In the genomic region with DNA sequence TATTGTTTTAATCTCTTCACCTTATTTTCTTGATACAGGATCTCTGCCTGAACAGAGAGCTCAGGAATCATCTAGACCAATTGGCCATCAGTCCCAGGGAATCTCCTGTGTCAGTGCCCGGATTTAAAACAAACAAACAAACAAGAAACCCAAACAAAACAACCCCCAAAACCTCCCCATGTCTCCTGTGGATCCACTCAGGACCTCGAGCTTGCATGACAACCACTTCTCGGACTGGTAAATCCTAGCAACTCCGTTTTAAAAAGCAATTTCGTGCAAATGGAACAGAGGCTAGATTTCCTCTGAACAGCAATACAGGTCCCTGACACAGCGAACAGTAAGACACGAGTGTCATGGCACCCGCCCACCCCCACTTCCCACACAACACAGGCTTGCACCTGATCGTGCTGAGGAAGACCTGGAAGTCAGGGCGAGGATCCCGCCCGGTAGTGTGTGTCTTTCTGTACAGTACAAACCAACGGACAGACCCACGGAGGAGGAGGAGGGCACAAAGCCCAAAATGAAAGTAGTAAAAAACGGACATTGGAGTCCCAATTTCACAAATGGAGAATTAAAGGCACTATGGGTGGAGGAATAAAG, we compare ENCODE assay signal across 9 mouse cellular contexts. TPM values are rescaled to one million over a fixed set of nuclear protein-coding genes. Genes with fewer than 3 reads are reported as not detected.
A peak's percentile ranks its signal among the peaks of the same experiment; 100 is the strongest.
DNase-seq lines count a peak whose midpoint lies in the region; ATAC-seq and TF ChIP-seq lines count a peak whose summit lies in the region.
"Had no signal": no experiment of that assay in that cellular context is flagged by ENCODE, and none has a peak within 500 bp of the region (broad histone marks: within the 10 kb centered on the region; RNA-seq: fewer than 3 reads in every experiment).

No protein-coding gene starts in this region.

- H3K4me2 ChIP-seq in heart, embryonic 16.5 days (ENCODE audit: low read depth, low read length): peak overlapping the region; percentile 99
- peak overlapping the region; percentile 100 for H3K4me2 ChIP-seq in limb, embryonic 14.5 days (replicated peaks; ENCODE audit: low read depth, low read length, severe bottlenecking)
- peak overlapping the region; percentile 88 for H3K4me2 ChIP-seq in neural tube, embryonic 15.5 days

- peak overlapping the region; percentile 65 for H3K4me3 ChIP-seq in G1E (ENCODE audit: low read depth, low read length)
- peak overlapping the region; percentile 67 for H3K4me3 ChIP-seq in heart, embryonic 16.5 days (ENCODE audit: low read length)
- peak overlapping the region; percentile 54 for H3K4me3 ChIP-seq in limb, embryonic 14.5 days (replicated peaks; ENCODE audit: low read length)
- peak overlapping the region; percentile 37 for H3K4me3 ChIP-seq in neural tube, embryonic 15.5 days (replicated peaks)

- H3K27me3 ChIP-seq in G1E (ENCODE audit: insufficient read depth, low read length): peaks cover 33% of the 10 kb centered on the region
- peaks cover 37% of the 10 kb centered on the region for H3K27me3 ChIP-seq in heart, embryonic 16.5 days (ENCODE audit: control insufficient read depth, insufficient read depth, low read length)
- peaks cover 30% of the 10 kb centered on the region for H3K27me3 ChIP-seq in limb, embryonic 14.5 days (ENCODE audit: control insufficient read depth, insufficient read depth, low read length)
- peaks cover 51% of the 10 kb centered on the region for H3K27me3 ChIP-seq in neural tube, embryonic 15.5 days (replicated peaks)

- no peak for TF ChIP-seq CTCF in G1E (IDR thresholded peaks at IDR 0.05; ENCODE audit: low read depth, low read length)

- WGBS in heart, embryonic 16.5 days: 1% methylated on average over 15 of the region's 15 CpGs
- 2% methylated on average over 15 of the region's 15 CpGs for WGBS in limb, embryonic 14.5 days
- 3% methylated on average over 15 of the region's 15 CpGs for WGBS in neural tube, embryonic 15.5 days

- peak overlapping the region; percentile 72 for H3K9ac ChIP-seq in heart, embryonic 16.5 days (ENCODE audit: low read length)
- peak overlapping the region; percentile 57 for H3K9ac ChIP-seq in limb, embryonic 14.5 days (ENCODE audit: low read depth, low read length, severe bottlenecking)
- peak overlapping the region; percentile 41; the same call in 1 of the 2 replicates for H3K9ac ChIP-seq in neural tube, embryonic 15.5 days (replicated peaks)

- DNase-seq in adrenal gland, adult 2 months: peak; percentile 33
- no peak for DNase-seq in adrenal gland, adult 18-20 months (ENCODE audit: low spot score in 2 of 2)
- DNase-seq in G1E (ENCODE audit: low spot score): peak; percentile 35
- DNase-seq in limb, embryonic 14.5 days (ENCODE audit: low spot score): no peak
- no peak for DNase-seq in left cerebral cortex, postnatal 25 days (ENCODE audit: low spot score in 2 of 2)
- DNase-seq in cerebellum, postnatal 4 days (ENCODE audit: low spot score in 2 of 2): no peak

- intact Hi-C loops in left cerebral cortex, postnatal 25 days (cut with DNase I): no loop called here

- H3K36me3 ChIP-seq in G1E (replicated peaks): no peaks in the 10 kb centered on the region
- H3K36me3 ChIP-seq in heart, embryonic 16.5 days (ENCODE audit: control insufficient read depth, insufficient read depth): no peaks in the 10 kb centered on the region
- H3K36me3 ChIP-seq in limb, embryonic 14.5 days (ENCODE audit: control insufficient read depth, insufficient read depth, low read length): no peaks in the 10 kb centered on the region
- no peaks in the 10 kb centered on the region for H3K36me3 ChIP-seq in neural tube, embryonic 15.5 days

- peaks cover 13% of the 10 kb centered on the region for H3K4me1 ChIP-seq in G1E (ENCODE audit: insufficient read depth, low read depth, low read length)
- H3K4me1 ChIP-seq in heart, embryonic 16.5 days (ENCODE audit: control insufficient read depth, insufficient read depth, low read length): peaks cover 26% of the 10 kb centered on the region
- peaks cover 15% of the 10 kb centered on the region for H3K4me1 ChIP-seq in limb, embryonic 14.5 days (ENCODE audit: control insufficient read depth, insufficient read depth, low read length)
- H3K4me1 ChIP-seq in neural tube, embryonic 15.5 days: peaks cover 35% of the 10 kb centered on the region

- peaks cover 6% of the 10 kb centered on the region for H3K9me3 ChIP-seq in G1E (replicated peaks)
- no peaks in the 10 kb centered on the region for H3K9me3 ChIP-seq in heart, embryonic 16.5 days (replicated peaks; ENCODE audit: control insufficient read depth, low read length)
- no peaks in the 10 kb centered on the region for H3K9me3 ChIP-seq in limb, embryonic 14.5 days (ENCODE audit: control insufficient read depth, low read length)
- H3K9me3 ChIP-seq in neural tube, embryonic 15.5 days (replicated peaks): no peaks in the 10 kb centered on the region

- TF ChIP-seq POLR2A in limb, embryonic 14.5 days (IDR thresholded peaks at IDR 0.05; ENCODE audit: borderline replicate concordance, extremely low read depth, insufficient read depth, insufficient read length): no peak

- H3K27ac ChIP-seq in heart, embryonic 16.5 days (ENCODE audit: low read length): no peak overlapping the region
- H3K27ac ChIP-seq in limb, embryonic 14.5 days (replicated peaks; ENCODE audit: low read depth, low read length): no peak overlapping the region
- no peak overlapping the region for H3K27ac ChIP-seq in neural tube, embryonic 15.5 days (replicated peaks)

- no peak for ATAC-seq in G1E (ENCODE audit: extremely low read depth, insufficient number of reproducible peaks, low FRiP score, poor library complexity, severe bottlenecking)
- no peak for ATAC-seq in heart, embryonic 16.5 days (replicated peaks; ENCODE audit: extremely low read depth, insufficient read depth, low FRiP score)
- ATAC-seq in limb, embryonic 14.5 days (ENCODE audit: low FRiP score, low read depth): no peak
- ATAC-seq in neural tube, embryonic 15.5 days (ENCODE audit: low FRiP score): no peak

RNA-seq across cellular contexts. Expression of gene Spata18, which starts 0.7 kb away (rescaled TPM):
- total RNA-seq in adrenal gland, adult 2 months (2021): not detected
- not detected in 2 replicates for polyA plus RNA-seq in adrenal gland, adult 2 months (2012; rRNA removed)
- not detected for total RNA-seq in adrenal gland, adult 18-20 months (2021)
- total RNA-seq in G1E (2014; fragmentation: Nextera tagmentation): not detected in 2 replicates
- not detected in 2 replicates for total RNA-seq in G1E (2017)
- not detected in 2 replicates for polyA plus RNA-seq in G1E (2012)
- polyA plus RNA-seq in heart, embryonic 16.5 days (2015; fragmentation: Nextera tagmentation; extraction: Ambion mirVana): 1.4 and 1.5 TPM in 2 replicates
- polyA plus RNA-seq in limb, embryonic 14.5 days (2012; rRNA removed): 2.0 and 2.5 TPM in 2 replicates
- polyA plus RNA-seq in limb, embryonic 14.5 days (2014; fragmentation: Nextera tagmentation; extraction: Ambion mirVana): 1.4 and 1.8 TPM in 2 replicates
- polyA plus RNA-seq in neural tube, embryonic 15.5 days (2015; fragmentation: Nextera tagmentation; extraction: Ambion mirVana): 0.14 TPM in 2 replicates
- total RNA-seq in left cerebral cortex, postnatal 25 days (2021): under 1 TPM in 1 of 2 experiments, not detected in 1; 0.16 TPM
- polyA plus RNA-seq: frontal cortex, adult 2 months had no signal

RNA-seq across cellular contexts. Expression of gene Sgcb, which starts 2.9 kb away (rescaled TPM):
- 10 to 100 TPM; 21.0 to 22.3 TPM for total RNA-seq in adrenal gland, adult 2 months (2021)
- polyA plus RNA-seq in adrenal gland, adult 2 months (2012; rRNA removed): 4.4 and 4.9 TPM in 2 replicates
- total RNA-seq in adrenal gland, adult 18-20 months (2021): 10 to 100 TPM; 20.9 to 26.7 TPM
- total RNA-seq in G1E (2014; fragmentation: Nextera tagmentation) (not detected in 2 replicates), G1E (2017) (0.44 and 0.52 TPM in 2 replicates)
- 0.04 TPM in 1 of 2 replicates, not detected in the other for polyA plus RNA-seq in G1E (2012)
- polyA plus RNA-seq in heart, embryonic 16.5 days (2015; fragmentation: Nextera tagmentation; extraction: Ambion mirVana): 39.5 and 42.7 TPM in 2 replicates
- polyA plus RNA-seq in limb, embryonic 14.5 days (2012; rRNA removed): 33.4 and 38.6 TPM in 2 replicates
- polyA plus RNA-seq in limb, embryonic 14.5 days (2014; fragmentation: Nextera tagmentation; extraction: Ambion mirVana): 48.0 and 49.7 TPM in 2 replicates
- 51.5 and 55.5 TPM in 2 replicates for polyA plus RNA-seq in neural tube, embryonic 15.5 days (2015; fragmentation: Nextera tagmentation; extraction: Ambion mirVana)
- total RNA-seq in left cerebral cortex, postnatal 25 days (2021): 10 to 100 TPM; 48.1 to 48.6 TPM

RNA-seq across cellular contexts. Expression of gene Lrrc66, which starts 18.1 kb away (rescaled TPM):
- total RNA-seq in adrenal gland, adult 2 months (2021): not detected
- not detected in 2 replicates for polyA plus RNA-seq in adrenal gland, adult 2 months (2012; rRNA removed)
- under 1 TPM in 1 of 2 experiments, not detected in 1; 0.10 TPM for total RNA-seq in adrenal gland, adult 18-20 months (2021)
- total RNA-seq in G1E (2014; fragmentation: Nextera tagmentation) (1.4 and 4.1 TPM in 2 replicates), G1E (2017) (5.1 and 10.5 TPM in 2 replicates)
- polyA plus RNA-seq in G1E (2012): 0.11 and 0.16 TPM in 2 replicates
- 0.15 and 0.38 TPM in 2 replicates for polyA plus RNA-seq in heart, embryonic 16.5 days (2015; fragmentation: Nextera tagmentation; extraction: Ambion mirVana)
- 0.05 and 0.11 TPM in 2 replicates for polyA plus RNA-seq in limb, embryonic 14.5 days (2012; rRNA removed)
- polyA plus RNA-seq in limb, embryonic 14.5 days (2014; fragmentation: Nextera tagmentation; extraction: Ambion mirVana): 0.08 TPM in 1 of 2 replicates, not detected in the other
- polyA plus RNA-seq in neural tube, embryonic 15.5 days (2015; fragmentation: Nextera tagmentation; extraction: Ambion mirVana): 0.04 and 0.61 TPM in 2 replicates
- total RNA-seq in left cerebral cortex, postnatal 25 days (2021): not detected

Comparison
In these comparisons a context has a peak if more than half of its experiments do, and no peak if none do; other contexts are left out.
1. DNase-seq: peak in adrenal gland, adult 2 months (single experiment) and G1E (single experiment); none in adrenal gland, adult 18-20 months (0 of 2), limb, embryonic 14.5 days (single experiment), left cerebral cortex, postnatal 25 days (0 of 2) and cerebellum, postnatal 4 days (0 of 2).
2. Peak in every context shown above with its lines, with median percentiles within 50 percentile points of each other: H3K4me3 ChIP-seq, H3K4me2 ChIP-seq and H3K9ac ChIP-seq.